Mouse (Mus musculus): ENCODE measurements around the gene Dhcr7. TPM values are rescaled to one million over a fixed set of nuclear protein-coding genes. Genes with fewer than 3 reads are reported as not detected.

Gene Dhcr7
- polyA plus RNA-seq, 1 experiment from 2014 or later: 48.7 TPM

Small RNA genes within 50 kb of the gene (microRNA-seq; reads per million reads assigned to microRNA genes)
- not detected for gene Gm22064

Other genes with a start within 250 kb of the Dhcr7 start
- gene Cars, start 223.1 kb upstream of the Dhcr7 start, polyA plus RNA-seq (2015; fragmentation: Nextera tagmentation; extraction: Ambion mirVana): 57.8 and 61.5 TPM in 2 replicates
- gene Tnfrsf26, start 194.4 kb upstream of the Dhcr7 start, polyA plus RNA-seq (2015; fragmentation: Nextera tagmentation; extraction: Ambion mirVana): 0.10 and 0.28 TPM in 2 replicates
- 3.2 and 4.2 TPM in 2 replicates for gene Tnfrsf22, start 173.5 kb upstream of the Dhcr7 start, polyA plus RNA-seq (2015; fragmentation: Nextera tagmentation; extraction: Ambion mirVana)
- gene Tnfrsf23, start 137.3 kb upstream of the Dhcr7 start, polyA plus RNA-seq (2015; fragmentation: Nextera tagmentation; extraction: Ambion mirVana): 0.43 and 0.96 TPM in 2 replicates
- 27.8 and 34.4 TPM in 2 replicates for gene Osbpl5, start 66.2 kb upstream of the Dhcr7 start, polyA plus RNA-seq (2015; fragmentation: Nextera tagmentation; extraction: Ambion mirVana)
- gene Mrgprg, start 56.2 kb upstream of the Dhcr7 start, polyA plus RNA-seq (2015; fragmentation: Nextera tagmentation; extraction: Ambion mirVana): not detected in 2 replicates
- 4.6 and 5.1 TPM in 2 replicates for gene Mrgpre, start 38.6 kb upstream of the Dhcr7 start, polyA plus RNA-seq (2015; fragmentation: Nextera tagmentation; extraction: Ambion mirVana)
- gene Nadsyn1, start 296 bp upstream of the Dhcr7 start, polyA plus RNA-seq (2015; fragmentation: Nextera tagmentation; extraction: Ambion mirVana): 5.4 and 8.5 TPM in 2 replicates
- not detected in 2 replicates for gene Gm498, start 43.7 kb downstream of the Dhcr7 start, polyA plus RNA-seq (2015; fragmentation: Nextera tagmentation; extraction: Ambion mirVana)
- gene Shank2, start 178.8 kb downstream of the Dhcr7 start, polyA plus RNA-seq (2015; fragmentation: Nextera tagmentation; extraction: Ambion mirVana): 6.4 and 6.7 TPM in 2 replicates